Mouse (Mus musculus) MEL (cell line): ENCODE data around the gene Ext2.

Source experiments
- CHD2 ChIP-seq: IDR thresholded peaks from 2 replicates; pipeline ENCODE4 v1.6.1; 2011; ENCODE audit warnings: low read length, improper control_type of control experiment
- CTCF ChIP-seq, 3 experiments: IDR thresholded peaks in 2 of 3; conservative IDR thresholded peaks in 1 of 3; 2 replicates each; pipeline ENCODE4 v1.5.1; 2011 to 2012; ENCODE audit warnings: low read length in 3 of 3, low read depth in 2 of 3, mild to moderate bottlenecking in 2 of 3, improper control_type of control experiment in 1 of 3, inconsistent platforms in 1 of 3, mixed read lengths in 1 of 3, moderate library complexity in 1 of 3; ENCODE audit not compliant: control insufficient read depth in 1 of 3, insufficient read depth in 1 of 3, poor library complexity in 1 of 3, severe bottlenecking in 1 of 3
- HCFC1 ChIP-seq: IDR thresholded peaks from 2 replicates; pipeline ENCODE4 v1.6.1; 2012; ENCODE audit warnings: low read depth, mild to moderate bottlenecking, inconsistent platforms, low read length, improper control_type of control experiment, moderate library complexity
- JUND ChIP-seq: IDR thresholded peaks from 2 replicates; pipeline ENCODE4 v1.6.1; 2011; ENCODE audit warnings: low read depth, mild to moderate bottlenecking, improper control_type of control experiment, low read length
- MEF2A ChIP-seq: IDR thresholded peaks from 2 replicates; pipeline ENCODE4 v1.6.1; 2014; ENCODE audit warnings: low read depth, mild to moderate bottlenecking, inconsistent platforms, low read length, improper control_type of control experiment; ENCODE audit not compliant: poor library complexity, insufficient replicate concordance, severe bottlenecking; ENCODE audit errors: extremely low read depth
- POLR2A ChIP-seq, 2 experiments: IDR thresholded peaks; 2 replicates each; pipeline ENCODE4 v1.6.1; 2011 to 2012; ENCODE audit warnings: low read length in 2 of 2, mild to moderate bottlenecking in 2 of 2, control low read depth in 1 of 2, improper control_type of control experiment in 1 of 2, low read depth in 1 of 2, moderate library complexity in 1 of 2; ENCODE audit not compliant: control insufficient read depth in 1 of 2, insufficient read depth in 1 of 2, poor library complexity in 1 of 2
- POLR2AphosphoS5 ChIP-seq: IDR thresholded peaks from 2 replicates; pipeline ENCODE4 v1.6.1; 2012; ENCODE audit warnings: low read depth, borderline replicate concordance, mild to moderate bottlenecking, inconsistent platforms, low read length, moderate library complexity, mixed read lengths
- UBTF ChIP-seq: IDR thresholded peaks from 2 replicates; pipeline ENCODE4 v1.6.1; 2012; ENCODE audit warnings: low read depth, mild to moderate bottlenecking, inconsistent platforms, low read length, improper control_type of control experiment, moderate library complexity, borderline replicate concordance; ENCODE audit not compliant: insufficient read depth

GRCm38 (mm10) chr2:93797162-93797795 lies 25.1 kb downstream of the Ext2 start:
- no peak for TF ChIP-seq JUND
- no peak for TF ChIP-seq MEF2A
- no peak for TF ChIP-seq CTCF (IDR thresholded peaks at IDR 0.05 in 2 of 3, conservative IDR thresholded peaks at IDR 0.05 in 1 of 3; ENCODE audit: control insufficient read depth in 1 of 3, insufficient read depth in 1 of 3, low read depth in 2 of 3, low read length in 3 of 3, poor library complexity in 1 of 3, severe bottlenecking in 1 of 3)
- no peak for TF ChIP-seq UBTF
- TF ChIP-seq POLR2A (IDR thresholded peaks at IDR 0.05; ENCODE audit: control insufficient read depth in 1 of 2, insufficient read depth in 1 of 2, low read depth in 1 of 2, low read length in 2 of 2, poor library complexity in 1 of 2), result no peak
- TF ChIP-seq POLR2AphosphoS5, result no peak
- no peak for TF ChIP-seq CHD2
- no peak for TF ChIP-seq HCFC1
